Mouse (Mus musculus) kidney, postnatal 0 days (tissue): ENCODE measurements around the gene Selenoh. TPM values are rescaled to one million over a fixed set of nuclear protein-coding genes. Genes with fewer than 3 reads are reported as not detected.
A peak's percentile ranks its signal among the peaks of the same experiment; 100 is the strongest.
"Not testable (repeated sequence)": the region's sequence is repeated elsewhere in the genome, so short reads cannot be mapped to it uniquely, and the experiment has no call there.

Experiments
- ATAC-seq: fragments of 200-750 bp; cut with Nextera tagmentation; replicated peaks from 2 replicates; pipeline ENCODE4 v1.8.0; 2017; ENCODE audit warnings: low read depth, moderate number of reproducible peaks, moderate TSS enrichment, moderate library complexity; ENCODE audit not compliant: low FRiP score
- DNase-seq: peaks from one replicate; pipeline ENCODE4 v3.0.0-alpha.2; 2016; ENCODE audit warnings: low spot score
- H3K27ac ChIP-seq: fragments of 300-500 bp; sonication (generic); 2 replicates; pipeline ENCODE4 v1.5.1; 2014; ENCODE audit warnings: mild to moderate bottlenecking
- H3K27me3 ChIP-seq: fragments of 300-500 bp; sonication (generic); 2 replicates; pipeline ENCODE4 v1.6.1; 2014; ENCODE audit warnings: low read length, mixed read lengths; ENCODE audit not compliant: insufficient read depth
- H3K36me3 ChIP-seq: fragments of 300-500 bp; sonication (generic); 2 replicates; pipeline ENCODE4 v1.6.1; 2014; ENCODE audit warnings: low read length, mixed read lengths; ENCODE audit not compliant: insufficient read depth
- H3K4me1 ChIP-seq: fragments of 300-500 bp; sonication (generic); replicated peaks from 2 replicates; pipeline ENCODE4 v1.6.1; 2014; ENCODE audit warnings: antibody characterized with exemption, low read length, mixed read lengths; ENCODE audit not compliant: insufficient read depth
- H3K4me2 ChIP-seq: fragments of 300-500 bp; sonication (generic); 2 replicates; pipeline ENCODE4 v1.6.1; 2014; ENCODE audit warnings: mild to moderate bottlenecking, low read length, moderate library complexity, mixed read lengths
- H3K4me3 ChIP-seq: fragments of 300-500 bp; sonication (generic); replicated peaks from 2 replicates; pipeline ENCODE4 v1.5.1; 2014; ENCODE audit warnings: low read depth, low read length
- H3K9ac ChIP-seq: fragments of 300-500 bp; sonication (generic); 2 replicates; pipeline ENCODE4 v1.6.1; 2014; ENCODE audit warnings: low read depth, low read length
- H3K9me3 ChIP-seq: fragments of 300-500 bp; sonication (generic); replicated peaks from 2 replicates; pipeline ENCODE4 v1.6.1; 2016; ENCODE audit warnings: low read length, inconsistent platforms, mixed read lengths
- CTCF ChIP-seq: IDR thresholded peaks from 2 replicates; pipeline ENCODE4 v1.5.1; 2016; ENCODE audit warnings: antibody characterized with exemption, low read depth, mild to moderate bottlenecking, moderate library complexity
- WGBS: fragments of 180-500 bp; shearing (Covaris S2); extraction: QIAGEN DNeasy Blood & Tissue Kit; methylation state at CpG from one replicate; pipeline ENCODE4 v1.1.7; 2014; 5-methylcytosine and 5-hydroxymethylcytosine counted together
- polyA plus RNA-seq: library from polyadenylated mRNA; unstranded; fragments of >200 nt; fragmentation: Nextera tagmentation; extraction: Ambion mirVana; gene quantifications from 2 replicates; pipeline ENCODE4 v1.2.1, GENCODE M21; 2015

Gene Selenoh
- polyA plus RNA-seq, 1 experiment from 2014 or later = 244 TPM

DNA sequence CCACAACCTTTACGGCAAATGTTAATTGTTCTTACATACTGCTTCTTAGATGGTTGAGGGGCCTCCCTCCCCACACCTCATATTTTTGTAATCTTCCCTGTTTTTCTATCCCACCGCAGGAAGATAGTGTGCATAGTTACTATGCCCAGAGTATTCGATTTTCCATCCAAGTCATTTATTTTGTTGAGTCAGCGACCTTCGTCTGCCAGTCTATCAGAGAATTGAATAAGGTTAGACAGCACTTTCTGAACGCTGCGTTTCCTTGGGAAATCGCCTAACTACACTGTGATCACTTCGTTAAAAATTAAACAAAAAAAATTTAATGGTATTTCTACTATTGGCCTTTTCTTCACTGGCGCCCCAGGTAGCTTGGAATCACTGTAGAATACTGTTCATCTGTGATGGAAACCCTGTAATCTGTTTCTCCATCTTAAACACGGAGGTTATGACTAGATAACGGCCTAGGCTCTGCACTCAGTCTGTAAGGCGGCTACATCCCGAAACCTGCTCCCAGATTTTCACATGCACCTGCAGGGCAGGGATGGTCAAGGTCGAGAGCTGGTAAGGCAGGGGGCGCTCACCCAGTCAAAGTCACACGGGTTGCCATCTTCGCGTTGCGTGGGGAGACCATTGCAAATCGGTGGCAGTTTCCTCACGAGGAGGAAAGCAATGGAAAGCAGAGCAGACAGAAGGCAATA, 6.8 kb upstream of the Selenoh start:
- peak; percentile 60 for DNase-seq
- Histone ChIP-seq H3K4me2 (peak overlapping the region; percentile 77), H3K4me1 (peaks cover 10% of the 10 kb centered on the region; the same call in 1 of the 2 replicates), H3K9me3 (no peaks in the 10 kb centered on the region), H3K9ac (peak overlapping the region; percentile 61), H3K36me3 (peaks cover 26% of the 10 kb centered on the region), H3K27ac (peak overlapping the region; percentile 75), H3K4me3 (peak overlapping the region; percentile 83), H3K27me3 (no peaks in the 10 kb centered on the region)
- ATAC-seq = peak; percentile 52
- 9% methylated on average over 22 of the region's 22 CpGs for WGBS
- peak; percentile 63 for TF ChIP-seq CTCF

- WGBS = 52% methylated on average over 4 of the region's 5 CpGs
- not testable (repeated sequence) for H3K4me2 ChIP-seq, H3K27ac ChIP-seq, ATAC-seq, H3K4me3 ChIP-seq, H3K9ac ChIP-seq, H3K27me3 ChIP-seq, H3K9me3 ChIP-seq
- peaks cover 12% of the 10 kb centered on the region; the same call in 1 of the 2 replicates for H3K4me1 ChIP-seq
- DNase-seq = peak; percentile 44
- peaks cover 27% of the 10 kb centered on the region for H3K36me3 ChIP-seq
Measured at GRCm38 (mm10) chr2:84671535-84671934, 965 bp upstream of the Selenoh start.

- no peaks in the 10 kb centered on the region for H3K27me3 ChIP-seq
- H3K27ac ChIP-seq = peak overlapping the region; percentile 92
- no peak for TF ChIP-seq CTCF
- peak overlapping the region; percentile 88 for H3K4me2 ChIP-seq
- H3K4me1 ChIP-seq = peaks cover 12% of the 10 kb centered on the region; the same call in 1 of the 2 replicates
- ATAC-seq (peak; percentile 74), DNase-seq (peak; percentile 47)
- H3K36me3 ChIP-seq = peaks cover 21% of the 10 kb centered on the region
- no peaks in the 10 kb centered on the region for H3K9me3 ChIP-seq
- WGBS = 3% methylated on average over 39 of the region's 39 CpGs
- peak overlapping the region; percentile 98 for H3K4me3 ChIP-seq
- H3K9ac ChIP-seq = peak overlapping the region; percentile 94
Measured at GRCm38 (mm10) chr2:84669828-84670568, 572 bp downstream of the Selenoh start.

DNA sequence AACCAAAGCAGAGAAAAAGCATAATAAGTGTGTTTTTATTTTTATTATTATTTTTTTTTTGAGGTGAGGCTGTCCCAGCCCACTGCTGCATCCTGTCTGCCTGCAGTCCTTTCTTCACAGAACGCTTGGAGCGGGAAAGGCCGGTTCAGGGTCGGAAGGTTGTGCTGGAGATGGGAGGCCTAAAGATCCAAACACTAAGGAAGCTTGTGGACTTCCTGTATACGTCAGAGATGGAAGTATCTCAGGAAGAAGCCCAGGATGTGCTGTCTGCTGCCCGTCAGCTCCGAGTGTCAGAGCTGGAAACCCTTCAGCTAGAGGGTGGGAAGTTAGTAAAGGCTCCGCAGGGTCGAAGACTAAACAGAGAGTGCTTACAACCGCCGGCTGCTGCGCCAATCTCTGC, 4.5 kb downstream of the Selenoh start:
- WGBS = 61% methylated on average over 12 of the region's 12 CpGs
- no peak overlapping the region for H3K4me3 ChIP-seq
- peaks cover 12% of the 10 kb centered on the region; the same call in 1 of the 2 replicates for H3K4me1 ChIP-seq
- no peaks in the 10 kb centered on the region for H3K27me3 ChIP-seq
- no peaks in the 10 kb centered on the region for H3K36me3 ChIP-seq
- no peak overlapping the region for H3K4me2 ChIP-seq
- H3K9me3 ChIP-seq = no peaks in the 10 kb centered on the region
- DNase-seq (no peak), ATAC-seq (no peak)
- H3K9ac ChIP-seq = no peak overlapping the region
- no peak overlapping the region for H3K27ac ChIP-seq
- TF ChIP-seq CTCF = no peak

GRCm38 (mm10) chr2:84662866-84663265, 7.7 kb downstream of the Selenoh start:
- Histone ChIP-seq H3K36me3 (no peaks in the 10 kb centered on the region), H3K27me3 (no peaks in the 10 kb centered on the region), H3K4me1 (no peaks in the 10 kb centered on the region), H3K9ac (no peak overlapping the region), H3K27ac (no peak overlapping the region), H3K4me2 (no peak overlapping the region), H3K4me3 (no peak overlapping the region), H3K9me3 (no peaks in the 10 kb centered on the region)
- ATAC-seq (no peak), DNase-seq (peak; percentile 62)
- peak; percentile 69 for TF ChIP-seq CTCF
- 38% methylated on average over 2 of the region's 2 CpGs for WGBS

- H3K4me2 ChIP-seq = no peak overlapping the region
- no peaks in the 10 kb centered on the region for H3K9me3 ChIP-seq
- no peak overlapping the region for H3K9ac ChIP-seq
- ATAC-seq (no peak), DNase-seq (peak; percentile 79)
- no peaks in the 10 kb centered on the region for H3K27me3 ChIP-seq
- no peak overlapping the region for H3K4me3 ChIP-seq
- no peaks in the 10 kb centered on the region for H3K36me3 ChIP-seq
- TF ChIP-seq CTCF = peak; percentile 80
- H3K4me1 ChIP-seq = no peaks in the 10 kb centered on the region
- 58% methylated on average over 3 of the region's 3 CpGs for WGBS
- no peak overlapping the region for H3K27ac ChIP-seq
Measured at GRCm38 (mm10) chr2:84660253-84660652, 10.3 kb downstream of the Selenoh start.
